Mouse (Mus musculus): ENCODE data around the gene Otop1. TPM values are rescaled to one million over a fixed set of nuclear protein-coding genes. Genes with fewer than 3 reads are reported as not detected.
A peak's percentile ranks its signal among the peaks of the same experiment; 100 is the strongest.

Gene Otop1
- total and polyA plus RNA-seq, 3 experiments: not detected

GRCm38 (mm10) chr5:38260107-38260682 lies 15.6 kb upstream of the Otop1 start, which contains the start of gene Tmem128:
Gene Tmem128 (plus strand): TSS chr5:38260185.
- DNase-seq (ENCODE audit: extremely low read depth): peak; percentile 51

GRCm38 (mm10) chr5:38270942-38271341 lies 4.8 kb upstream of the Otop1 start:
- H3K79me2 ChIP-seq (replicated peaks; ENCODE audit: control insufficient read depth, extremely low read depth, insufficient read depth, poor library complexity, severe bottlenecking): no peaks in the 10 kb centered on the region
- no peaks in the 10 kb centered on the region for H3K27me3 ChIP-seq (replicated peaks)
- DNase-seq (ENCODE audit: extremely low read depth): no peak
- H3K4me3 ChIP-seq (replicated peaks in 1 of 3; ENCODE audit: low read depth in 2 of 3, low read length in 2 of 3, poor library complexity in 1 of 3): no peak overlapping the region
- peaks cover 35 to 63% of the 10 kb centered on the region in 2 experiments for H3K36me3 ChIP-seq (replicated peaks in 1 of 2; ENCODE audit: control insufficient read depth in 1 of 2, insufficient read depth in 1 of 2, low read length in 1 of 2)
- H3K27ac ChIP-seq (ENCODE audit: insufficient read depth, low read depth): no peak overlapping the region
- H3K4me1 ChIP-seq (ENCODE audit: control insufficient read depth in 1 of 2, insufficient read depth in 2 of 2): peaks cover 2 to 5% of the 10 kb centered on the region in 2 experiments; a peak in 1 of 4 replicates
- dilution Hi-C loops (cut with MboI; ENCODE audit: extremely low pct_ligation_motif_present, extremely low pct_unique_long_range_greater_than_20kb, low sequenced_read_pairs): no loop called here
- H3K9ac ChIP-seq (ENCODE audit: insufficient read depth, low read depth): no peak overlapping the region
- no peak for TF ChIP-seq BHLHE40 (IDR thresholded peaks at IDR 0.05; ENCODE audit: low read depth, low read length)
- no peak for TF ChIP-seq ZC3H11A (IDR thresholded peaks at IDR 0.05; ENCODE audit: low read depth, low read length)
- no peak for TF ChIP-seq TBP (conservative IDR thresholded peaks at IDR 0.05; ENCODE audit: low read depth, low read length)
- no peak for TF ChIP-seq USF1 (IDR thresholded peaks at IDR 0.05; ENCODE audit: low read depth, low read length)
- TF ChIP-seq UBTF (IDR thresholded peaks at IDR 0.05; ENCODE audit: low read depth, low read length): no peak
- no peak for TF ChIP-seq CHD1 (IDR thresholded peaks at IDR 0.05; ENCODE audit: low read depth, low read length)
- no peak for TF ChIP-seq MEF2A (IDR thresholded peaks at IDR 0.05; ENCODE audit: borderline replicate concordance, low read depth, low read length)
- no peak for TF ChIP-seq PAX5 (IDR thresholded peaks at IDR 0.05; ENCODE audit: low read length)
- no peak for TF ChIP-seq ZMIZ1 (IDR thresholded peaks at IDR 0.05; ENCODE audit: low read depth, low read length)
- TF ChIP-seq GABPA (IDR thresholded peaks at IDR 0.05; ENCODE audit: insufficient replicate concordance, low read depth, low read length): no peak
- no peak overlapping the region for H3K4me2 ChIP-seq (ENCODE audit: insufficient read depth, low read depth, poor library complexity, severe bottlenecking)
- no peaks in the 10 kb centered on the region for H3K9me3 ChIP-seq (replicated peaks; ENCODE audit: low read length)
- in situ Hi-C loops (cut with MboI; ENCODE audit: low pct_ligation_motif_present, low pct_unique_long_range_greater_than_20kb, low sequenced_read_pairs): no loop called here

More at GRCm38 (mm10) chr5:38260107-38260682, 15.6 kb upstream of the Otop1 start, which contains the start of gene Tmem128:
- in situ Hi-C loops (cut with MboI; ENCODE audit: low pct_ligation_motif_present, low pct_unique_long_range_greater_than_20kb, low sequenced_read_pairs) (no loop called here), dilution Hi-C loops (cut with MboI; ENCODE audit: extremely low pct_ligation_motif_present, extremely low pct_unique_long_range_greater_than_20kb, low sequenced_read_pairs) (no loop called here)
- Histone ChIP-seq H3K4me2 (ENCODE audit: insufficient read depth, low read depth, poor library complexity, severe bottlenecking) (peak within 1 kb of the TSS; percentile 85), H3K9me3 (replicated peaks; ENCODE audit: low read length) (peaks cover 6% of the 10 kb centered on the region), H3K79me2 (replicated peaks; ENCODE audit: control insufficient read depth, extremely low read depth, insufficient read depth, poor library complexity, severe bottlenecking) (peaks cover 18% of the 10 kb centered on the region), H3K27ac (ENCODE audit: insufficient read depth, low read depth) (peak within 1 kb of the TSS; percentile 47), H3K4me3 (replicated peaks in 1 of 3; ENCODE audit: low read depth in 2 of 3, low read length in 2 of 3, poor library complexity in 1 of 3) (peak within 1 kb of the TSS; percentile 73 to 99 (median 75)), H3K36me3 (replicated peaks in 1 of 2; ENCODE audit: control insufficient read depth in 1 of 2, insufficient read depth in 1 of 2, low read length in 1 of 2) (peaks cover 28 to 35% of the 10 kb centered on the region in 2 experiments), H3K27me3 (replicated peaks) (no peaks in the 10 kb centered on the region), H3K4me1 (ENCODE audit: control insufficient read depth in 1 of 2, insufficient read depth in 2 of 2) (peaks cover 12 to 40% of the 10 kb centered on the region in 2 experiments), H3K9ac (ENCODE audit: insufficient read depth, low read depth) (peak within 1 kb of the TSS; percentile 91)
- TF ChIP-seq SIN3A (IDR thresholded peaks at IDR 0.05; ENCODE audit: low read length): no peak; the same call in 1 of the 2 replicates
- TF ChIP-seq HCFC1 (IDR thresholded peaks at IDR 0.05; ENCODE audit: low read depth, low read length): peak; percentile 78
- peak; percentile 33; the same call in 1 of the 2 replicates for TF ChIP-seq POLR2AphosphoS2 (IDR thresholded peaks at IDR 0.05; ENCODE audit: low read depth, low read length)
- TF ChIP-seq MXI1 (IDR thresholded peaks at IDR 0.05; ENCODE audit: low read depth, low read length): 0 out of 2 replicates have a peak, but pooled peaks have one; percentile 13
- TF ChIP-seq MEF2A (IDR thresholded peaks at IDR 0.05; ENCODE audit: borderline replicate concordance, low read depth, low read length): peak; percentile 18; the same call in 1 of the 2 replicates
- TF ChIP-seq ELF1 (IDR thresholded peaks at IDR 0.05; ENCODE audit: low read depth, low read length): peak; percentile 78; the same call in 1 of the 2 replicates
- peak; percentile 63; the same call in 1 of the 2 replicates for TF ChIP-seq ZMIZ1 (IDR thresholded peaks at IDR 0.05; ENCODE audit: low read depth, low read length)
- no peak for TF ChIP-seq MAX (IDR thresholded peaks at IDR 0.05; ENCODE audit: low read length)
- TF ChIP-seq POLR2A (IDR thresholded peaks at IDR 0.05; ENCODE audit: low read depth, low read length): peak; percentile 94
- TF ChIP-seq MYC (IDR thresholded peaks at IDR 0.05; ENCODE audit: low read depth, low read length): no peak
- peak; percentile 88 for TF ChIP-seq NELFE (IDR thresholded peaks at IDR 0.05; ENCODE audit: low read depth, low read length)
- peak; percentile 75 for TF ChIP-seq TCF12 (IDR thresholded peaks at IDR 0.05; ENCODE audit: low read depth, low read length)
- no peak for TF ChIP-seq JUN (IDR thresholded peaks at IDR 0.05; ENCODE audit: insufficient read depth, low read depth, low read length)
- TF ChIP-seq TBP (conservative IDR thresholded peaks at IDR 0.05; ENCODE audit: low read depth, low read length): peak; percentile 72; the same call in 1 of the 2 replicates

All from CH12.LX (cell line).